Mouse (Mus musculus) cortical plate, adult 2 months (tissue): ENCODE measurements at regions not wholly inside any gene's neighbourhood (a gene's known extent, or its start where the extent isn't known, plus 50 kb on each side); places are given as distances from the start of the nearest gene placed in this dataset.

Experiments
- H3K27ac ChIP-seq: fragments of 200-500 bp; 2 replicates; pipeline ENCODE4 v1.5.1; 2012; ENCODE audit warnings: low read length, control low read depth, inconsistent platforms; ENCODE audit not compliant: insufficient read depth
- H3K4me1 ChIP-seq: fragments of 200-500 bp; 2 replicates; pipeline ENCODE4 v1.6.1; 2011; ENCODE audit warnings: low read length; ENCODE audit not compliant: control insufficient read depth, insufficient read depth
- H3K4me3 ChIP-seq: fragments of 200-500 bp; 2 replicates; pipeline ENCODE4 v1.5.1; 2011; ENCODE audit warnings: mild to moderate bottlenecking, low read length, control low read depth; ENCODE audit not compliant: insufficient read depth
- CTCF ChIP-seq: fragments of 200-500 bp; IDR thresholded peaks from 2 replicates; pipeline ENCODE4 v1.5.1; 2011; ENCODE audit warnings: mild to moderate bottlenecking, control low read depth, low read length; ENCODE audit not compliant: insufficient read depth; ENCODE audit errors: extremely low read depth
- POLR2A ChIP-seq: fragments of 200-500 bp; IDR thresholded peaks from 2 replicates; pipeline ENCODE4 v1.6.1; 2011; ENCODE audit warnings: mild to moderate bottlenecking, low read length, control low read depth; ENCODE audit not compliant: insufficient read depth; ENCODE audit errors: extremely low read depth

DNA sequence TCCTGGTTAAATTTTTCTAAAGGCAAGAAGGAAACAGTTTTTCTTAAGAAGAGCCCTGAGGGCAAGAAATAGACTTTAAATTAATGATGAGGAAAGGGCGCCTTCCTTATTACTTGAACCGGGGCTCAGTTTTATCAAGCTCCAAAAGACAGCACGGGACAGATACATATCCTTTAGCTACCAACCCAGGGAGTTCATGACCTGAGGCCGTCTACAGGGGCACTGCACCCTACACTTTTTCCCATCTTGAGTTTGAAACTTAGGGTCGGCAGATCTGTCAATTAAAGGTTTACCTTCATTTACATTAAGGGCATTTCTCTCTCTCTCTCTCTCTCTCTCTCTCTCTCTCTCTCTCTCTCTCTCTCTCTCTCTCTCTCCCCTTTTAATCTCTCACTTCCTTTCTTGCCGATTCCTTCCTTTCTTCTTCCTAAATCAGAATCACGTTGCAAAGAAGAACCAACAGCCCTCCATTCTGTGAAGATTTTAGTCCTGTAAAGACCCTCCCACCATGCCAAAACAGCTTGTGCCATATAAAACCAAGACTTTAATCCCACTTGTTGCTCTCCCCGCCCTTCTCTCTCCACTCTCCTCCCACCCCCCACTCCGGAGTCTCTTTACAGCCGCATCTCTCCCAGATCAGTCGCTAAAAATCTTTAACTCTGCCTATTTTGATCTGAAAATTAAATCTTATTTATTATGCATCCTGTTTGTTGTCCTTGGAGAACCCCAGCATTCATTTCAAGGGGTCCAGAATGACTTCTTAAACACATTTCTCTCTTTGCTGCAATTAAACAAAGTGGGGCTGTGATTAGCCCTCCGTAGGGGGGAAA is 185.5 kb upstream of the Sp8 start:
- TF ChIP-seq POLR2A (no peak), CTCF (no peak)
- Histone ChIP-seq H3K4me1 (no peaks in the 10 kb centered on the region), H3K4me3 (no peak overlapping the region), H3K27ac (no peak overlapping the region)

- Histone ChIP-seq H3K27ac (no peak overlapping the region), H3K4me3 (no peak overlapping the region), H3K4me1 (no peaks in the 10 kb centered on the region)
- TF ChIP-seq CTCF (no peak), POLR2A (no peak)
Measured at GRCm38 (mm10) chr12:118659240-118660120, 186.6 kb upstream of the Sp8 start.

GRCm38 (mm10) chr12:118650483-118651160 is 195.5 kb upstream of the Sp8 start:
- Histone ChIP-seq H3K4me3 (no peak overlapping the region), H3K27ac (no peak overlapping the region)
- TF ChIP-seq POLR2A (no peak), CTCF (no peak)

GRCm38 (mm10) chr12:118649323-118649973 is 196.7 kb upstream of the Sp8 start:
- TF ChIP-seq CTCF (no peak), POLR2A (no peak)
- Histone ChIP-seq H3K27ac (no peak overlapping the region), H3K4me3 (no peak overlapping the region), H3K4me1 (no peaks in the 10 kb centered on the region)

More at GRCm38 (mm10) chr12:118650483-118651160, 195.5 kb upstream of the Sp8 start:
- H3K4me1 ChIP-seq, result no peaks in the 10 kb centered on the region

DNA sequence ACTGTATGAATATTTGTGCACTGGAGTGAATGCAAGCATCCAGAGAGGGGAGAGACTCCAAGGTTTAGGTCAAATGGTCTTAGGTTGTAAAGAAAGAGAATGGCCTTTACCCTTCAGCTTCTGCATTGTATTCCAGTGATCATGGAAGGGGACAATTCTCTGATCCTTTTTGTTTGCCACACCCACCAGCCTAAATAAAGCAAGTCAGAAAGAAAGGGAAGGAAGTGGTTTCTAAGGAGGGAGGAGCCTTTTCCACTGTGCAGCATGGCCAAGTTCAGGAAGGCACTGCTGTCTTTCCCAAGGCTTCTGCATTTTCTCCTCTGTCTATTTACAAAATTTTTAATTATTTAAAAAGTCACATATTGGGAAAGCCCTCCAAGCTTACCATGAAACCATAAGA is 197.5 kb upstream of the Sp8 start:
- Histone ChIP-seq H3K4me1 (no peaks in the 10 kb centered on the region), H3K27ac (no peak overlapping the region), H3K4me3 (no peak overlapping the region)
- TF ChIP-seq POLR2A (no peak), CTCF (no peak)

DNA sequence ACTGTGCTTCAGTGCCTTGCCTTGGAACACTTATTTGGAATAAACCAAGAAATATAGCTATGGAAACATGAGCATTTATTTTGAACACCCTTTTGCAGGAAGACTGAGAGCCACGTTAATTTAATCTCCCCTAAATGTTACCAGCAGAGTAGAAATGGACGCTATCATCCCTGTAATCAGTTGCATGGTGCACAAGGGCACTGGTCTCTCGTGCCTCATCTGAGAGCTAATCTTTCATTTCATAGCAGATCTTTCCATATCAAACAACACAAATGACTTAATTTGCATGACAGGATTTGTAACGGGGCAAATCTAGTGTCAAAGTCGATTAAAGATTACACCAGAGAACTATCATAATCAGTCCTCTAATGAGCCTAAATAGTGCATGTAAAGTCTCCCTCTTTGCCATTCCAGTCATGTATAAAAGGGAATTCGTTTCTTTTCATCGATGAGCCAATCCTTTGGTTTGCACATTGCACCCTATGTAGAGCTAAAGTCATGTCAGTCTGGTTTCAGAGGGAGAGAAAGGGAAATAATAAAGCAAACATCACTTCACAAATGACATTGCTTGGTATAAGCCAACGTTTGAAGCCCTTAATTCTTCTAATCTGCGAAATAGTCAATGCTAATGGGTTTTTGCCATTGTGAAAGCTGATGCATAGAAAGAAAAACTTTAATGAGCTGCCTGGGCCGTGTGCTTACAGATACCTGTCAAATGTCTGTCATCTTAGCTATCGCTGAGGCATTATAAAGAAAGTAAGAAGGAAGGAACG is 198.7 kb upstream of the Sp8 start:
- H3K4me3 ChIP-seq, result no peak overlapping the region
- TF ChIP-seq CTCF (no peak), POLR2A (no peak)
- H3K27ac ChIP-seq, result no peak overlapping the region
- H3K4me1 ChIP-seq, result no peaks in the 10 kb centered on the region

DNA sequence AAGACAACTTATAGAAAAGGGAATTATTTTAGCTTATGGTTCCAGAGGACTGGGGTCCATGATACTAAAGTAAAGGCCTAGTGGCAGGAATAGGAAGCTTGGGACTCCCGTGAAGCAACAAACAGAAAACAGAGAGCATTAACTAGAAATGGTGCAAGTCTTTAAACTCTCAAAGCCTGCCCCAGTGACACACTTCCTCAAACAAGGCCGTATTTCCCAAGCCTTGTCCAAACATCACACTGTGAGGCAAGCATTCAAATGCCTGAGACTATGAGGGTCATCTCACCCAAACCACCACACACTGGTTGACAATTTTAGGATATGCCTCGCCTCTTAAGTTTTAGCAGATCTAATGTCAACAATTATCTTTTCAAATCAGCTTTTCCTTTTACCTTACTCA is 205.2 kb upstream of the Sp8 start:
- Histone ChIP-seq H3K4me3 (no peak overlapping the region), H3K4me1 (no peaks in the 10 kb centered on the region), H3K27ac (no peak overlapping the region)
- TF ChIP-seq POLR2A (no peak), CTCF (no peak)

DNA sequence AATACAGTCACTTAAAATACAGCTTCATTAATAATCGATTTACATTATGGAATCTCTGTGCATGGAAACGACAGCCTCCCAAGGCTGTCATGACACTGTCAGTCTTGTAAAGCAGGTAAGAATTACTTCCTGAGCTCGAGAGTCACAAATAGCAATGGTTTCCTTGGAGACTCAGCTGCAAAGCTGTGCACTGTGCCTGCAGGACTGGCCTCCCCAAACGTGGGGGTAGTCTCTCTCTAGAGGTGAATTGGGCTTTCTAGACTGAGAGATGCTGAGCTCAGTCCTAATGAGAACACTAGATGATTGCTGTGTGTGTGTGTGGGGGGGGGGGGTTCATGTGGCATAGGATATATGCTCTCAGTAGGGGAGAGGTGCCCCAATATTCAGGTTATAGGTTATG is 208.9 kb upstream of the Sp8 start:
- no peak for TF ChIP-seq CTCF
- no peak for TF ChIP-seq POLR2A
- Histone ChIP-seq H3K27ac (no peak overlapping the region), H3K4me3 (no peak overlapping the region), H3K4me1 (no peaks in the 10 kb centered on the region)
